Mouse (Mus musculus) limb, embryonic 11.5 days (tissue): ENCODE measurements around the gene Jchain. TPM values are rescaled to one million over a fixed set of nuclear protein-coding genes. Genes with fewer than 3 reads are reported as not detected.
"Not testable (repeated sequence)": the region's sequence is repeated elsewhere in the genome, so short reads cannot be mapped to it uniquely, and the experiment has no call there.

ENCODE experiments used
- ATAC-seq: fragments of 200-750 bp; cut with Nextera tagmentation; 2 replicates; pipeline ENCODE4 v1.8.0; 2017; ENCODE audit warnings: low read depth; ENCODE audit not compliant: insufficient number of reproducible peaks, low FRiP score, low TSS enrichment
- DNase-seq: peaks from one replicate; pipeline ENCODE4 v3.0.0-alpha.2; 2015; ENCODE audit warnings: low spot score
- H3K27ac ChIP-seq: fragments of 300-500 bp; sonication (generic); replicated peaks from 2 replicates; pipeline ENCODE4 v1.5.1; 2014; ENCODE audit warnings: low read depth, mild to moderate bottlenecking, low read length
- H3K27me3 ChIP-seq: fragments of 300-500 bp; sonication (generic); 2 replicates; pipeline ENCODE4 v1.6.1; 2014; ENCODE audit warnings: mild to moderate bottlenecking, low read length, mixed read lengths; ENCODE audit not compliant: control insufficient read depth, insufficient read depth
- H3K36me3 ChIP-seq: fragments of 300-500 bp; sonication (generic); 2 replicates; pipeline ENCODE4 v1.6.1; 2014; ENCODE audit warnings: mild to moderate bottlenecking, low read length, moderate library complexity, mixed read lengths; ENCODE audit not compliant: control insufficient read depth, insufficient read depth
- H3K4me1 ChIP-seq: fragments of 300-500 bp; sonication (generic); 2 replicates; pipeline ENCODE4 v1.6.1; 2014; ENCODE audit warnings: low read length, mixed read lengths; ENCODE audit not compliant: control insufficient read depth, insufficient read depth
- H3K4me2 ChIP-seq: fragments of 300-500 bp; sonication (generic); 2 replicates; pipeline ENCODE4 v1.6.1; 2014; ENCODE audit warnings: low read depth, mild to moderate bottlenecking, moderate library complexity; ENCODE audit not compliant: severe bottlenecking
- H3K4me3 ChIP-seq: fragments of 300-500 bp; sonication (generic); 2 replicates; pipeline ENCODE4 v1.5.1; 2014; ENCODE audit warnings: low read depth, low read length
- H3K9ac ChIP-seq: fragments of 300-500 bp; sonication (generic); 2 replicates; pipeline ENCODE4 v1.6.1; 2014; ENCODE audit warnings: mild to moderate bottlenecking, low read length
- H3K9me3 ChIP-seq: fragments of 300-500 bp; sonication (generic); 2 replicates; pipeline ENCODE4 v1.6.1; 2016; ENCODE audit warnings: low read length; ENCODE audit not compliant: control insufficient read depth
- whole genome bisulfite sequencing: fragments of 180-500 bp; shearing (Covaris S2); extraction: QIAGEN DNeasy Blood & Tissue Kit; methylation state at CpG from one replicate; pipeline ENCODE4 v1.1.7; 2014; 5-methylcytosine and 5-hydroxymethylcytosine counted together
- polyA plus RNA-seq: library from polyadenylated mRNA; unstranded; fragments of >200 nt; fragmentation: Nextera tagmentation; extraction: Ambion mirVana; gene quantifications from 2 replicates; pipeline ENCODE4 v1.2.1, GENCODE M21; 2014

The Jchain gene
- polyA plus RNA-seq, 1 experiment from 2014 or later, result 0.17 TPM

DNA sequence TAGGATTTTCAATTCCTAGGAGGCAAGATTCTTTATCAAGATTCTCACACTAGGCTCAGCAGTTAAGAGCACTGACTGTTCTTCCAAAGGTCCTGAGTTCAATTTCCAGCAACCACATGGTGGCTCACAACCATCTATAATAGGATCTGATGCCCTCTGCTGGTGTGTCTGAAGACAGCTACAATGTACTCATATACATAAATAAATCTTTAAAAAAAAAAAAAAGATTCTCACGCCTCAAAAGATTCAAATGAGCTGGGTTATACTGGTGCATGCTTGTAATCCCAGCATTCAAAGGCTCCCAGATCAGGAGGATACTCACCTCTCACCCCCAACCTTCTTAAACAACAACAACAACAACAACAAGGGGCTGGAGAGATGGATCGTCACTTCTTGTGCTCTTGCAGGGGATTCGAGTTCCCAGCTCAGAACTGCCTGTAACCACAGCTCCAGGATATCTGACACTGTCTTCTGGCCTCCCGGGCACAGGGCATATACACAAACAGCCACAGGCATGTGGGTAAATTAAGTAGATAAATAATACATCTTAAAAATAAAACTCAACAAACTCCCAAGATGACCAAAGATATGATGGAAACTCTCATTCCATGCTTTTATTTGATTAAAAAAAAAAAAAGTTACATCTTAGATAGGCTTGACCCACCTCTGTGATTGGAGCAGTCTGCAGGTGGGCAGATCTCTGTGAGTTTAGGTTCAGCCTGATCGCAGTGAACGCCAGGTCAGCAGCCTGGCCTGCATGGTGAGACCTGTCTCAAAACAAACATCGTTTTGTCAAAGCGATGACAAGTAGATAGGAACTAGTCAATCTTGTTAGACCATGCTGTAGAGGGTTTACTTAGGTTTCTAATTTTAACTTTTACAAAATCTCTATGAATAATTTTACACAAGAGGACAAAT lies 35.4 kb upstream of the Jchain start:
- Histone ChIP-seq H3K9ac (no peak overlapping the region), H3K4me1 (no peaks in the 10 kb centered on the region), H3K4me3 (no peak overlapping the region), H3K36me3 (no peaks in the 10 kb centered on the region), H3K27ac (no peak overlapping the region), H3K9me3 (no peaks in the 10 kb centered on the region), H3K27me3 (no peaks in the 10 kb centered on the region), H3K4me2 (no peak overlapping the region)
- DNase-seq (no peak), ATAC-seq (no peak)
- WGBS, result 69% methylated on average over 8 of the region's 8 CpGs

DNA sequence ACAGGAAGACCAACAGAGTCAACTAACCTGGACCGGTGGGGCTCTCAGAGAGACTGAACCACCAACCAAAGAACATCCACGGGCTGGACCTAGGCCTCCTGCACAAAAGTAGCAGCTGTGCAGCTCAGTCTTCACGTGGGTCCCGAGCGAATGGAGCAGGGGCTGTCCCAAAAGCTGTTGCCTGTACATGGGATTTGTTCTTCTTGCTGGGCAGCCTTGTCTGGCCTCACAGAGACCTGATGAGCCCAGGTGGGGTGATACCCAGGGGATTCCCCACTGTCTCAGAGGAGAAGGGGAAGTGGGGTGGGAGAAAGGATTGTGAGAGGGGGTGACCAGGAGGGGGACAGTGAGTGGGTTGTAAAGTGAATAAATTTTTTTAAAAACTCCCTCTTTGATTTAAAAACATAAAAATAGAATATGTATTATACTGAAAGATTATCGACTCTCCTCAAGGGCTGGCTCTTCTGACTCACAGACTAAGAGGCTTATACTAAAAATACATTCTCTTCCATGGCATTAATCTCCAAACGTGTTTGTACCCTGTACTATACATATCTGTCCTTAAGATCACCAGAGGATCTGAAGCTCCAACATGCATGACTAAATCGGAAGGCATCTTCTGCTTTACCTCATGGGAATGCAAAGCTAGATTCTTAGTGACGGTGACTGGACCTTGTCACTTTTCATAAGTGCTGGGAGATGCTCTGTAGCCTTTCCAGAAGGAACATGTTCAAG lies 33.6 kb upstream of the Jchain start:
- H3K36me3 ChIP-seq, result no peaks in the 10 kb centered on the region
- no peak overlapping the region for H3K27ac ChIP-seq
- H3K9ac ChIP-seq, result no peak overlapping the region
- DNase-seq (no peak), ATAC-seq (no peak)
- no peak overlapping the region for H3K4me2 ChIP-seq
- H3K9me3 ChIP-seq, result no peaks in the 10 kb centered on the region
- no peaks in the 10 kb centered on the region for H3K4me1 ChIP-seq
- H3K4me3 ChIP-seq, result no peak overlapping the region
- WGBS, result 86% methylated on average over 9 of the region's 9 CpGs
- H3K27me3 ChIP-seq, result no peaks in the 10 kb centered on the region

DNA sequence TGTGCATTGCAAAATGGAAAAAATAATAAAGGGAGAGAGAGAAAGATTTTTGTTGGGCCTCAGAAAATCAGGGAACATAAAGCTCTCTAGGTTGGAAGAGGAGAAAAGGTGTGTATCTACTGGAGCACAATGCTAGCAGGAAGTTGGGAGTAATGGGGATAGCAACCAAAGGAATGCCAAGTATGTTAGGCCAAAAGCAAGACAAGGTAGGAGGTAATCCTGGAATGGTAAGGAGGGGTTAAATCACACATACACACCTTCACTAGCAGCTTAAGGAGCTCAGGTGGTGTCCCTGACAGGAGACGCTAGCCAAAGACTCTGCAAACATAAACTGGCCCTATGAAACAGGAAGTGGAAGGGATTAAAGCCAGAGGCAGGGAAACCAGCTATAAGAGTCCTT lies 31.3 kb upstream of the Jchain start:
- H3K4me2 ChIP-seq, result no peak overlapping the region
- no peaks in the 10 kb centered on the region for H3K27me3 ChIP-seq
- ATAC-seq (no peak), DNase-seq (no peak)
- no peak overlapping the region for H3K9ac ChIP-seq
- no peak overlapping the region for H3K27ac ChIP-seq
- no peak overlapping the region for H3K4me3 ChIP-seq
- WGBS, result 19% methylated on average over 1 of the region's 1 CpGs
- H3K9me3 ChIP-seq, result no peaks in the 10 kb centered on the region
- H3K4me1 ChIP-seq, result peaks cover 3% of the 10 kb centered on the region; the same call in 1 of the 2 replicates
- H3K36me3 ChIP-seq, result no peaks in the 10 kb centered on the region; the same call in 1 of the 2 replicates

GRCm38 (mm10) chr5:88554086-88554886 lies 26.6 kb upstream of the Jchain start, which contains the start of gene Utp3:
Gene Utp3 (plus strand): TSS chr5:88554462.
- WGBS, result under 1% methylated on average over 75 of the region's 76 CpGs
- H3K27ac ChIP-seq, result peak within 1 kb of the TSS; percentile 79
- peak within 1 kb of the TSS; percentile 91 for H3K9ac ChIP-seq
- DNase-seq, result peak; percentile 99
- H3K4me2 ChIP-seq, result peak within 1 kb of the TSS; percentile 86
- peak within 1 kb of the TSS; percentile 83 for H3K4me3 ChIP-seq
- no peaks in the 10 kb centered on the region for H3K9me3 ChIP-seq
- peak; percentile 97 for ATAC-seq
- peaks cover 3% of the 10 kb centered on the region; the same call in 1 of the 2 replicates for H3K4me1 ChIP-seq
- H3K36me3 ChIP-seq, result no peaks in the 10 kb centered on the region; the same call in 1 of the 2 replicates
- no peaks in the 10 kb centered on the region for H3K27me3 ChIP-seq

GRCm38 (mm10) chr5:88553271-88554085 lies 25.8 kb upstream of the Jchain start:
- Histone ChIP-seq H3K9ac (peak overlapping the region; percentile 81), H3K36me3 (no peaks in the 10 kb centered on the region; the same call in 1 of the 2 replicates), H3K4me3 (peak overlapping the region; percentile 83), H3K27me3 (no peaks in the 10 kb centered on the region), H3K9me3 (no peaks in the 10 kb centered on the region), H3K27ac (peak overlapping the region; percentile 79), H3K4me1 (peaks cover 3% of the 10 kb centered on the region; the same call in 1 of the 2 replicates), H3K4me2 (peak overlapping the region; percentile 65)
- 10% methylated on average over 29 of the region's 29 CpGs for WGBS
- ATAC-seq (peak; percentile 69), DNase-seq (no peak)

DNA sequence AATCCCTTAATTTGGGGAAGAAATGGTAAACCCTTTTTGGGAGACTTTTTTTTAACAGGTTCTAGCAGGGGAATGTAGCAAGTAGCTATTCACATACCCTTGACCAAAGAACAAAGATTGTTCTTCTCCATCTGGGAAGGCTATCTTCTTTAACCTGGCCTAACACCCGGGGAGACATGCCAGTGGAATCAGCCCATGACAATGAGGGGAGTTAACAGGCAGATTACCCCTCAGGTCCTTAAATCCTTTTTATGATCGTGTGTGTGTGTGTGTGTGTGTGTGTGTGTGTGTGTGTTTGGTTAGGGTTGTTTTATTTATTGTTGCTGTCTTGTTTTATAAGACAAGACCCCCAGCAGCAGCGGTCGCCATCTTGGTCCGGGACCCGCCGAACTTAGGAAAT lies 17.8 kb upstream of the Jchain start:
- H3K9ac ChIP-seq, result no peak overlapping the region
- no peak overlapping the region for H3K27ac ChIP-seq
- no peak overlapping the region for H3K4me3 ChIP-seq
- H3K9me3 ChIP-seq, result no peaks in the 10 kb centered on the region
- no peak for ATAC-seq
- H3K27me3 ChIP-seq, result no peaks in the 10 kb centered on the region
- 85% methylated on average over 7 of the region's 7 CpGs for WGBS
- DNase-seq, result no peak
- no peak overlapping the region for H3K4me2 ChIP-seq
- H3K36me3 ChIP-seq, result no peaks in the 10 kb centered on the region
- H3K4me1 ChIP-seq, result no peaks in the 10 kb centered on the region

GRCm38 (mm10) chr5:88544411-88544810 lies 16.7 kb upstream of the Jchain start:
- DNase-seq, H3K27ac ChIP-seq, H3K4me1 ChIP-seq, H3K9ac ChIP-seq, H3K4me2 ChIP-seq, H3K36me3 ChIP-seq, H3K9me3 ChIP-seq, H3K27me3 ChIP-seq, ATAC-seq, H3K4me3 ChIP-seq: not testable (repeated sequence)
- WGBS, result 89% methylated on average over 1 of the region's 1 CpGs
